Mouse (Mus musculus) neural tube, embryonic 14.5 days (tissue): ENCODE measurements at regions not wholly inside any gene's neighbourhood (a gene's known extent, or its start where the extent isn't known, plus 50 kb on each side); places are given as distances from the start of the nearest gene placed in this dataset.
"Not testable (repeated sequence)": the region's sequence is repeated elsewhere in the genome, so short reads cannot be mapped to it uniquely, and the experiment has no call there.

ENCODE experiments used
- ATAC-seq: fragments of 200-750 bp; cut with Nextera tagmentation; 2 replicates; pipeline ENCODE4 v1.8.0; 2017; ENCODE audit warnings: low read depth, mild to moderate bottlenecking, moderate TSS enrichment, moderate library complexity
- H3K27ac ChIP-seq: fragments of 300-500 bp; sonication (generic); 2 replicates; pipeline ENCODE4 v1.5.1; 2014; ENCODE audit warnings: low read depth, mild to moderate bottlenecking, control low read depth, low read length, moderate library complexity, mixed read lengths
- H3K27me3 ChIP-seq: fragments of 300-500 bp; sonication (generic); 2 replicates; pipeline ENCODE4 v1.6.1; 2014; ENCODE audit warnings: low read length; ENCODE audit not compliant: control insufficient read depth, insufficient read depth
- H3K36me3 ChIP-seq: fragments of 300-500 bp; sonication (generic); 2 replicates; pipeline ENCODE4 v1.6.1; 2014; ENCODE audit warnings: low read length, mixed read lengths; ENCODE audit not compliant: control insufficient read depth, insufficient read depth
- H3K4me1 ChIP-seq: fragments of 300-500 bp; sonication (generic); 2 replicates; pipeline ENCODE4 v1.6.1; 2014; ENCODE audit warnings: low read length; ENCODE audit not compliant: control insufficient read depth, insufficient read depth
- H3K4me2 ChIP-seq: fragments of 300-500 bp; sonication (generic); 2 replicates; pipeline ENCODE4 v1.6.1; 2014; ENCODE audit warnings: mild to moderate bottlenecking, low read depth, low read length, control low read depth
- H3K4me3 ChIP-seq: fragments of 300-500 bp; sonication (generic); 2 replicates; pipeline ENCODE4 v1.5.1; 2014; ENCODE audit warnings: low read depth, low read length, control low read depth, mixed read lengths
- H3K9ac ChIP-seq: fragments of 300-500 bp; sonication (generic); replicated peaks from 2 replicates; pipeline ENCODE4 v1.6.1; 2014; ENCODE audit warnings: low read depth, mild to moderate bottlenecking, control low read depth, low read length, mixed read lengths
- H3K9me3 ChIP-seq: fragments of 300-500 bp; sonication (generic); 2 replicates; pipeline ENCODE4 v1.6.1; 2016; ENCODE audit warnings: low read length; ENCODE audit not compliant: control insufficient read depth
- WGBS: fragments of 180-500 bp; shearing (Covaris S2); extraction: QIAGEN DNeasy Blood & Tissue Kit; methylation state at CpG from one replicate; pipeline ENCODE4 v1.1.7; 2014; 5-methylcytosine and 5-hydroxymethylcytosine counted together

DNA sequence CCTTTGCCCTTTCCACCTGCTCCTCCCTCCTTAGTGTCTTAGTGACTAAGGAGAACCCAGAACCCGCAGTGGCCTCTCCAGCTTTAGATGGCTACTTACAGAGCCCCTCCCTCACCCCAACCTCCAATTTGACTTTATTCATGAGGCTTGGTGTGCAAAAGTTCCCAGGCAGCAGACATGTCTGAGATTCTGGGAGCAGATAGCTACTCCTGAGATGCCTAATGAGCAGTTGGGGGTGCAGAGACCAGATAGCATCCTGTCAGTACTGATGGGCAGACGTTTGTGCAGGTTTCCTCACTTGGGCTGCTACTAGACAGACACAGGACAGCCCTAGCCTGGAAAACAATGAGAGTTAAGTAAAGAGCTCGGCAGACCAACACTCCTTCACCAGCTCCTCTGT is 83.7 kb upstream of the Cep85l start:
- H3K9me3 ChIP-seq, result no peaks in the 10 kb centered on the region
- no peaks in the 10 kb centered on the region for H3K36me3 ChIP-seq
- H3K4me1 ChIP-seq, result peaks cover 6% of the 10 kb centered on the region; the same call in 1 of the 2 replicates
- WGBS, result 30% methylated on average over 3 of the region's 3 CpGs
- H3K4me2 ChIP-seq, result no peak overlapping the region
- no peak overlapping the region for H3K4me3 ChIP-seq
- H3K27ac ChIP-seq, result no peak overlapping the region
- no peak for ATAC-seq
- no peak overlapping the region for H3K9ac ChIP-seq
- no peaks in the 10 kb centered on the region for H3K27me3 ChIP-seq

DNA sequence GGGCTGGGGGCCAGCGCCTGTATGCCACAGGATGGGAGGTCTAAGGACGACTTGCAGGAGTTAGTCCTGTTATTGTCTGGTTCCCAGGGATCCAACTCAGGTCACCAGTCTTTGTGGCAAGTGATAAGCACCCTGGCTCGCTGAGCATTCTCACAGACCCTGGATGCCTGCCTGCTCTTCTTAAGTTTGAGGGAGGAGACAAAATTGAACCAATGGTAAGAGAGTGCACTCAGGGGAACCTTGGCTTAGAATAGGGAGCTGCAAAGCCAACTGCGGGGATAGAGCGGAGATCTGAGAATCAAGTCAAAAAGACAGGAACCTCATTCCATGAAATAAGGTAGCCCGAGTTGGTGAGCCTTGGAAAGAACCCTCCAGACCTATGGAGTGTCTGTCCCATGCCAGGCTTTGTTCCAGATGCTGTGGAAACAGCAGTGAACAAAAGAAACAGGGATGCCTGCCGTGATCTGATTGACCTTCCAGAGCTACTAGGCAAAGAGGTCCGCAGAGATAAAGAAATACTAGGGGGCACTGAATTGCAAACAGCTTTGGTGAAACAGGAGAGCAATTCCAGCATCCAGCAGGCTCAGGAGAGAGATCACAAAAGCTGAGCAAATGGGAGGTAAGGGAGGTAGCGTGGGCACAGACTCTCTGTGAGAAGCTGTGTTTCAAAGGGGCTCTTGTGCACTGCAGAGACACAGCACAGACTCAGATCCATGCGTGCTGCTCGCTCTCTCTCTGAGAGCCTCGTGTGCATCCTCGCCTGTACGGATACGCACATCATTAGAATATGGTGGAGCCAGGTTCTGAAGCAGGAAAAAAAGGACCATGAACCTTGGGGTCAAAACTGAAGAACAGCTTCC is 82.9 kb upstream of the Cep85l start:
- peak overlapping the region; percentile 28; the same call in 1 of the 2 replicates for H3K9ac ChIP-seq
- H3K9me3 ChIP-seq, result no peaks in the 10 kb centered on the region
- peaks cover 6% of the 10 kb centered on the region; the same call in 1 of the 2 replicates for H3K4me1 ChIP-seq
- no peaks in the 10 kb centered on the region for H3K27me3 ChIP-seq
- H3K4me3 ChIP-seq, result no peak overlapping the region
- H3K4me2 ChIP-seq, result peak overlapping the region; percentile 41
- ATAC-seq, result peak; percentile 79
- peak overlapping the region; percentile 39; the same call in 1 of the 2 replicates for H3K27ac ChIP-seq
- WGBS, result 18% methylated on average over 15 of the region's 15 CpGs
- no peaks in the 10 kb centered on the region for H3K36me3 ChIP-seq

DNA sequence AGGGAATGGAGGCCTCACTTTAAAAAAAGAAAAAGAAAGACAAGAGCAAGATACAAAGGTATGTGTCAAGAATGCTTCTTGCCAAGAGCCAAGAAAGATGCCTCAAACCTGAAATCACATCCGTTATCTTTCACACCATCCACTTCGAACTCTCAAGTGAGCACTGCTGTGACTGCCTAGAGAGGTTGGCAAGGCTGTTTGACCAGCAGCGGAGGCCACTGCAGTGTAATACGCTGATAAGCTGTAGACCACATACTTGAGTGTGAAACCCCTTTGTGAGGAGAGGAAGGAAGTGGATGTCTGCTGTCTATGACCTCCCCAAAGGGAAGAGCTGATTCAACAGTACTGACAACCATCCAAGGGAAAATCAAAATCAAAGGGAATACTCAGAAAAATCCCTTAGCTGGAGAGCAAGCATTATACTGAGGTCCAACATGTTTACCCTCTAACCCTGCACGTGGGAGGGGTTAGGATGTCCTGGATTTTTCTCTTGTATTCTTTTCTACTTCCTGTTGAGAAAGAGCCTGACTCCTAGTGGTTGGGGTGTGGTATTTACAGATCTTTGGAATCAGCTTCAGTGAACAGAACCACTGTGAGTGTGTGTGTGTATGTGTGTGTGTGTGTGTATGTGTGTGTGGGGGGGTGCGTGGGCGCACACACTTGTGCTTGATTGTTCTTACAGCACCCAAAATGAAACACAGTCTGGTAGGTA is 81.5 kb upstream of the Cep85l start:
- no peak overlapping the region for H3K4me2 ChIP-seq
- peaks cover 6% of the 10 kb centered on the region; the same call in 1 of the 2 replicates for H3K4me1 ChIP-seq
- H3K27me3 ChIP-seq, result no peaks in the 10 kb centered on the region
- H3K9me3 ChIP-seq, result no peaks in the 10 kb centered on the region
- ATAC-seq, result 0 out of 2 replicates have a peak, but pooled peaks have one; percentile 21
- H3K27ac ChIP-seq, result no peak overlapping the region
- WGBS, result 81% methylated on average over 7 of the region's 7 CpGs
- H3K4me3 ChIP-seq, result no peak overlapping the region
- H3K36me3 ChIP-seq, result no peaks in the 10 kb centered on the region
- no peak overlapping the region for H3K9ac ChIP-seq

DNA sequence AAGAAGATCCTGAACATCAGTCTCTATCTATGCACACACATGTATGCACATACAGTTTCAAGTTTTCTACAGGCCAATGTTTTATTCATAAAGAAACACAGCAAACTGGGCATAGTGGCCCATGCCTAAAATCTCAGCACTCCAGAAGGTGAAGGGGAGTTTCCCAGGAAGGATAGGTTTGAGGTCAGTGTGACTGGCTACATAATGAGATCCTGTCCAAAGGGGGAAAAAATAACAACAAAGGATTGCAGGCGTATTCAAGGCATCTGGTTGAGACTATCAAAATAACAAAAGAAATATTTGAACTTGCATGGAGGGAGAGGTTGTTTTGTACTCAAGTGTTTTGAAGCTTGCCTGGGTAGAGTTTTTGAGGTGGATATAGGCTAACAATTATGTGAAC is 80.0 kb upstream of the Cep85l start:
- H3K9ac ChIP-seq, H3K4me2 ChIP-seq, H3K4me3 ChIP-seq, H3K27me3 ChIP-seq, H3K27ac ChIP-seq, H3K9me3 ChIP-seq, H3K4me1 ChIP-seq, H3K36me3 ChIP-seq, ATAC-seq: not testable (repeated sequence)
- 65% methylated on average over 1 of the region's 1 CpGs for WGBS

DNA sequence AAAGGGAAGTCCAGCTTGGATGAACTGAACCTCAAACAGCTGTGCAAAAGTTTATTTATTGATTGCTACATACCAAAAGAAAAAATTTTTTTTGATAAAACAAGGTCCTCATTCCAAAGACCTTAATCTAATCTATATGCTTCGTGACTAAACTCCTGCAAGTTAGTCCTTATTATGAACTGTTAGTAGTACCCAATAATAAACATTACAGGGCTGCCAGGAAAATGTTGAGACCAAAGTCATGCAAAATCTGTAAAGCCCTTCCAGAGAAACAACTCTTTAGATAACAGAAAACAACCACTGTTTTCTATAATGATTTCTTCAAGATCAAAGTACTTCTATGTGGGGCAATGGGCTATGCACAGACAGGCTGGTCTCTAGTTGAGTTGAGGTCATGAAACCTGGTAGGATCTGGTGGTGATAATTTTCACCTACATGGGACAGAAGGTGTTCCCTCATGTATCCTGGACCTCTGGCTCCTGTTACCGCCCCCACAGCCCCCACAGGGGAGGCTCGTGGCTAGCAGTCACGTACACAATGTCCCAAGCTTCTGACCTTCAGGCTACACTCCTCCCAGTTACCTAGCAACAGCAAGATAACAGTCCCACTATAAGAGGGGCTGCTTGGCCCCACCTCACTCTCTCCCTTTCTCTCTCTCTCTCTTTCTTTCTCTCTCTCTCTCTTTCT is 76.4 kb upstream of the Cep85l start:
- H3K27ac ChIP-seq, result no peak overlapping the region
- H3K4me3 ChIP-seq, result no peak overlapping the region
- no peaks in the 10 kb centered on the region for H3K9me3 ChIP-seq
- H3K4me2 ChIP-seq, result no peak overlapping the region
- no peak overlapping the region for H3K9ac ChIP-seq
- no peak for ATAC-seq
- 67% methylated on average over 4 of the region's 4 CpGs for WGBS
- H3K27me3 ChIP-seq, result no peaks in the 10 kb centered on the region
- H3K4me1 ChIP-seq, result no peaks in the 10 kb centered on the region
- no peaks in the 10 kb centered on the region for H3K36me3 ChIP-seq

DNA sequence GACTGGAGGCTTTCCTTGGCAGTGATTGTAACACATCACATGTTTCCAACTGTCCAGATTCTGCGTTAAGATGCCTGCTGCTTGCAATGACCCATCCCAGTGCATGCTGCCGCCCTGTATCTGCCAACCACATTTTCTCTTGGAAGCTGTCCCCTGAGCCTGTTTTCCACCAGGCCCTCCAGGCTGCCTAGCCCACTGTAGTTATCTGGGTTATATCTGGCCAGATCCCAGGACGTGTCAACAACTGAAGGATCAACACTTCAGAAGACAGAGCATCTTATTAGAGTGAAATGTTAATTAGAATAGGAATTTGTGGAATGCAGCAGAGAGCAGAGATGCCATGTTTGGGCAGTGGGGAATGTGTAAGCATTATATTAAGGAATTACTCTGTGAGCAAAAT is 65.0 kb upstream of the Cep85l start:
- WGBS, result 65% methylated on average over 3 of the region's 3 CpGs
- Histone ChIP-seq H3K36me3 (no peaks in the 10 kb centered on the region), H3K4me3 (no peak overlapping the region), H3K4me2 (no peak overlapping the region), H3K9ac (no peak overlapping the region), H3K4me1 (no peaks in the 10 kb centered on the region), H3K9me3 (no peaks in the 10 kb centered on the region), H3K27me3 (no peaks in the 10 kb centered on the region), H3K27ac (no peak overlapping the region)
- no peak for ATAC-seq

DNA sequence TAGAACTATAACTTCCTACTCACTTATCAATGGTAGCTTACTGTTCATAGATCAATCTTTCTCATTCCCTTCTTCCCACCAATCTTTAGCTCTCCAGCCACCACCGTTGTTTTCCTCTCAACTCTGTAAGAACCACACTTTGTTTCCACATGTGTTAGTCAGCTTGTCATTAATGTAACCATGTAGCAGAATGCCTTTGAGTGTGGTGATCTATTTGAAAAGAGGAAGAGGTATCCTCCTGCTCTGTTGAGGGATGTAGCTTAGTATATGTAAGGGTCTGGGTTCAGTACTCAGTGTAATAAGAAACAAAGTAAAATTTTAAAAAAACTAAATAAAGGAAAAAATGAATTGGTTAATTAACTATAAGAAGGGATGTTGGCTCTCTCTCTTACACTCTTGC is 63.7 kb upstream of the Cep85l start:
- Histone ChIP-seq H3K4me3 (no peak overlapping the region), H3K9ac (no peak overlapping the region), H3K4me2 (no peak overlapping the region), H3K27ac (no peak overlapping the region), H3K36me3 (no peaks in the 10 kb centered on the region), H3K9me3 (no peaks in the 10 kb centered on the region), H3K4me1 (no peaks in the 10 kb centered on the region), H3K27me3 (no peaks in the 10 kb centered on the region)
- ATAC-seq, result no peak
- WGBS, result 98% methylated on average over 1 of the region's 1 CpGs

DNA sequence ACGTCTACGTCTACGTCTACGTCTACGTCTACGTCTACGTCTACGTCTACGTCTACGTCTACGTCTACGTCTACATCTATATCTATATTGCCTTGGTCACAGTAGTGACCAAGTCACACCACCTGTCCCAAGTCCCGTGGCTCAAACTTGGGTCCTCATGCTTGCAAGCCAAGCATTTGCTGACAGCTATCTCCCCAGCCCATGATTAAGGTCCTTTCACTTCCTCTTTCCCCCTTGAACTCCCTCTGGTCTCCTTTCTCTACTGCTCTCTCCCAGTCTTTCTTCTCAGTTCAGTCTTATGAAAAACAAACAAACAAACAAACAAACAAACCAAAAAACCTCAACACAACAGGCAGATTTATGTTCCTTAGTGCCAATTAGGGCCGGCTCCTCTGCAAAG is 63.2 kb upstream of the Cep85l start:
- no peak overlapping the region for H3K9ac ChIP-seq
- no peaks in the 10 kb centered on the region for H3K36me3 ChIP-seq
- H3K9me3 ChIP-seq, result no peaks in the 10 kb centered on the region
- H3K27me3 ChIP-seq, result no peaks in the 10 kb centered on the region
- no peak overlapping the region for H3K4me3 ChIP-seq
- no peaks in the 10 kb centered on the region for H3K4me1 ChIP-seq
- H3K27ac ChIP-seq, result no peak overlapping the region
- H3K4me2 ChIP-seq, result no peak overlapping the region
- no peak for ATAC-seq
- WGBS, result 98% methylated on average over 14 of the region's 14 CpGs

DNA sequence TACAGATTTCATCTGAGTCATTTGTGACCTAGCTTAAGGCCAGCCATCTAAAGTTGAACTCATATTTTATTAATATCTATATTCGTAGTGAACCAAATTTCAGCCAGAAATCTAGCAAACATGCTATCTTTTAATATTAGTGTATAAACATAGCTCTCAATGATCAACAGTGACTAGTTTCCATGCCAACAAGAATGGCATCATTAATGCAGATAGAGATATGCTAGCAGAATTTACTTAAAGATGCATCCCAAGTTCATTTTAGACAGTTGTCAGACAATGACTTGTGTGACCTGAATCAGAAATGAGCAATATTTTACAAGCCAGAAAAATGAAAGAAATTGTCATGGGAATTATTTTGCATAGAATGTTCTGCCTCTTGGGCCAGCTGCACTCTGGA is 60.5 kb upstream of the Cep85l start:
- H3K9ac ChIP-seq, result no peak overlapping the region
- H3K4me2 ChIP-seq, result no peak overlapping the region
- ATAC-seq, result no peak
- WGBS, result 83% methylated on average over 1 of the region's 1 CpGs
- H3K4me3 ChIP-seq, result no peak overlapping the region
- H3K36me3 ChIP-seq, result no peaks in the 10 kb centered on the region
- H3K27me3 ChIP-seq, result no peaks in the 10 kb centered on the region
- no peaks in the 10 kb centered on the region; the same call in 1 of the 2 replicates for H3K4me1 ChIP-seq
- H3K27ac ChIP-seq, result no peak overlapping the region
- no peaks in the 10 kb centered on the region for H3K9me3 ChIP-seq
